Mouse (Mus musculus) left cerebral cortex, adult 2 months (tissue): ENCODE measurements around the gene Frmd5. TPM values are rescaled to one million over a fixed set of nuclear protein-coding genes. Genes with fewer than 3 reads are reported as not detected.

Source experiments
- DNase-seq, 2 experiments: peaks; one replicate each; pipeline ENCODE4 v3.0.0; 2021 to 2022; ENCODE audit warnings: low spot score in 2 of 2, mixed read lengths in 1 of 2; ENCODE audit errors: extremely low spot score in 1 of 2
- H3K27ac ChIP-seq: fragments of 200-600 bp; 2 replicates; pipeline ENCODE4 v1.8.1; 2022
- H3K4me3 ChIP-seq: fragments of 200-600 bp; 2 replicates; pipeline ENCODE4 v1.8.1; 2022
- CTCF ChIP-seq: fragments of 200-600 bp; IDR thresholded peaks from 2 replicates; pipeline ENCODE4 v1.8.1; 2022; ENCODE audit warnings: antibody characterized with exemption, mild to moderate bottlenecking, moderate library complexity
- intact Hi-C: fragments of 180-260 bp; cut with DNase I; formaldehyde crosslinking; loops from one replicate; pipeline ENCODE4 v1.15.1; 2025
- total RNA-seq, 2 experiments: library from RNA; stranded (reverse); gene quantifications; 2 replicates each; pipeline ENCODE4 v1.2.3; 2021

The Frmd5 gene
- total RNA-seq, 2 experiments from 2014 or later: 53.8 to 56.3 TPM

- TF ChIP-seq CTCF: no peak
- intact Hi-C loops: no loop called here
- Histone ChIP-seq H3K27ac (no peak overlapping the region), H3K4me3 (no peak overlapping the region)
- DNase-seq: no peak
These were observed 174.8 kb downstream of the Frmd5 start for GRCm38 (mm10) chr2:121632091-121632490.

- intact Hi-C loops: no loop called here
- H3K27ac ChIP-seq: no peak overlapping the region
- DNase-seq: no peak
- no peak for TF ChIP-seq CTCF
- H3K4me3 ChIP-seq: no peak overlapping the region
These were observed 176.6 kb downstream of the Frmd5 start for GRCm38 (mm10) chr2:121630286-121630685.

- H3K4me3 ChIP-seq: no peak overlapping the region
- intact Hi-C loops: no loop called here
- no peak for TF ChIP-seq CTCF
- no peak overlapping the region for H3K27ac ChIP-seq
- no peak for DNase-seq
These were observed 178.6 kb downstream of the Frmd5 start for GRCm38 (mm10) chr2:121628290-121628689.

- H3K4me3 ChIP-seq: no peak overlapping the region
- no peak overlapping the region for H3K27ac ChIP-seq
- DNase-seq: no peak
- intact Hi-C loops: no loop called here
- TF ChIP-seq CTCF: no peak
These were observed 181.0 kb downstream of the Frmd5 start for GRCm38 (mm10) chr2:121625901-121626300.

- peak overlapping the region; percentile 72 for H3K27ac ChIP-seq
- peak; percentile 45 to 50 for DNase-seq
- H3K4me3 ChIP-seq: peak overlapping the region; percentile 0; the same call in 1 of the 2 replicates
- intact Hi-C loops: loop anchor here (5.0 kb wide), 1 partner anchor 56 kb away; no protein-coding TSS in a partner anchor
- no peak for TF ChIP-seq CTCF
These were observed 185.4 kb downstream of the Frmd5 start for GRCm38 (mm10) chr2:121621262-121622163.

GRCm38 (mm10) chr2:121620582-121621261, 186.2 kb downstream of the Frmd5 start:
- Histone ChIP-seq H3K4me3 (no peak overlapping the region), H3K27ac (peak overlapping the region; percentile 64; the same call in 1 of the 2 replicates)
- TF ChIP-seq CTCF: no peak
- intact Hi-C loops: loop anchor here (5.0 kb wide), 1 partner anchor 57 kb away; no protein-coding TSS in a partner anchor
- DNase-seq: no peak

- Histone ChIP-seq H3K4me3 (no peak overlapping the region), H3K27ac (peak overlapping the region; percentile 63; the same call in 1 of the 2 replicates)
- intact Hi-C loops: loop anchor here (10.0 kb wide), 1 partner anchor 90 kb away; no protein-coding TSS in a partner anchor
- TF ChIP-seq CTCF: no peak
- DNase-seq: no peak
These were observed 191.7 kb downstream of the Frmd5 start for GRCm38 (mm10) chr2:121615199-121615559.

GRCm38 (mm10) chr2:121614483-121615198, 192.2 kb downstream of the Frmd5 start:
- no peak overlapping the region for H3K4me3 ChIP-seq
- no peak for DNase-seq
- intact Hi-C loops: loop anchor here (10.0 kb wide), 1 partner anchor 90 kb away; no protein-coding TSS in a partner anchor
- peak overlapping the region; percentile 63 for H3K27ac ChIP-seq
- TF ChIP-seq CTCF: no peak

- peak overlapping the region; percentile 25; the same call in 1 of the 2 replicates for H3K27ac ChIP-seq
These were observed 194.8 kb downstream of the Frmd5 start for GRCm38 (mm10) chr2:121612112-121612511.

GRCm38 (mm10) chr2:121610008-121610884, 196.6 kb downstream of the Frmd5 start:
- Histone ChIP-seq H3K27ac (peak overlapping the region; percentile 78), H3K4me3 (no peak overlapping the region)
- no peak for TF ChIP-seq CTCF
- intact Hi-C loops: loop anchor here (10.0 kb wide), 1 partner anchor 85 kb away; no protein-coding TSS in a partner anchor
- no peak for DNase-seq

More at GRCm38 (mm10) chr2:121612112-121612511, 194.8 kb downstream of the Frmd5 start:
- no peak for TF ChIP-seq CTCF
- no peak overlapping the region for H3K4me3 ChIP-seq
- intact Hi-C loops: loop anchor here (10.0 kb wide), 1 partner anchor 87 kb away; no protein-coding TSS in a partner anchor
- DNase-seq: no peak
